Mouse (Mus musculus): Measurements from ENCODE around the gene Isg15. TPM values are rescaled to one million over a fixed set of nuclear protein-coding genes. Genes with fewer than 3 reads are reported as not detected.

The Isg15 gene
- polyA plus RNA-seq, 1 experiment from 2014 or later, result 0.47 TPM

DNA sequence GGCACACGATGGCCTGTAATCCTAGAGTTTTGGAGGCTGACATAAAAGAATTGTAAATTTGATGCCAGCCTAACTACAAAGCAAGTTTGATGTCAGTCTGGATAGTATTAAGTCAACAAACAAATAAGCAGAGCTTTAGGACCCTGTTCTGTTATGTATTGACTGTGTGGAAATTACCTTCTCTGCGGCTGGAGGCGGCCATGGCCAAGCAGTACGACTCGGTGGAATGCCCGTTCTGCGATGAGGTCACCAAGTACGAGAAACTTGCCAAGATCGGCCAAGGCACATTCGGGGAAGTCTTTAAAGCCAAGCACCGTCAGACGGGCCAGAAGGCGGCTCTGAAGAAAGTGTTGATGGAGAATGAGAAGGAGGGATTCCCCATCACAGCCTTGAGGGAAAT, 12.5 kb upstream of the Isg15 start:
- WGBS, result 90% methylated on average over 13 of the region's 13 CpGs

DNA sequence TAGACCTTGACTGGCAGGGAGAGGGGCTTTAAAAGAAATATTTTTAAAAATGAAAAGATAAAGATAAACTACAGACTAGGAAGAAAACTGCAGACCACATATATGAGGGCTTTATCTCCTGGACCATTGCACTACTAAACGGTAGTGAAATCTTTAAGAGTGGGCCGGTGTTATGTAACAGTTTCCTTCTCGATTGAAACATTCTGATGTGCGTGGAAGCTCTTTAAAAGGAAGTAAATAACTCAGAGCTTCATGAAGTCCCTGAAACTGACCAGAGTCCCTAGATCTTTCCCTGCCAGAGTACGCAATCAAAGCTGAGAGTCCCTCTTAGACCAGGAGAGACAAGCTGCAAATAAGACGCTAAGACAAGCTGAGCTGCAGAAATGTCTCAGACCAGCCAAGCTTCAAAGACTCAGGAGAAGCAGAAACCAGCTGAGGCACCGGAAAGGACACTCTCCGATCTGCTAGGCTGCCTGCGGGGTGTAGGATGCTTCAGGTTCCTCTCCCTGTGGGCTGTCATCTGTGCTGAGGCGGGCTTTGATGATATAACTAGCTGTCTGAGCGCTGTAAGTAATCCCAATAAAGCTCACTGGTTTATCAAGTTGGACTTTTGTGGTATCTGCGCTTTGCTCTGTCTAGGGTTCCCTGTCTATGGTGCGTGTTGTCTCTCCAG, 9.5 kb upstream of the Isg15 start:
- no peak overlapping the region for H3K4me3 ChIP-seq (ENCODE audit: low read depth, low read length)
- no peak overlapping the region for H3K9ac ChIP-seq (ENCODE audit: low read depth, low read length)
- no peak for ATAC-seq (replicated peaks; ENCODE audit: low FRiP score)
- peaks cover 2% of the 10 kb centered on the region for H3K27me3 ChIP-seq (replicated peaks; ENCODE audit: control insufficient read depth, insufficient read depth, low read length)
- H3K4me2 ChIP-seq, result no peak overlapping the region
- WGBS, result 66% methylated on average over 13 of the region's 13 CpGs
- no peak for DNase-seq (ENCODE audit: low spot score)
- no peaks in the 10 kb centered on the region for H3K9me3 ChIP-seq (ENCODE audit: control insufficient read depth, low read length)
- H3K4me1 ChIP-seq (replicated peaks; ENCODE audit: control insufficient read depth, insufficient read depth, low read length), result no peaks in the 10 kb centered on the region
- H3K36me3 ChIP-seq (ENCODE audit: control insufficient read depth, insufficient read depth, low read length), result no peaks in the 10 kb centered on the region
- no peak overlapping the region for H3K27ac ChIP-seq (ENCODE audit: low read depth, low read length)

More for the DNA sequence above, 12.5 kb upstream of the Isg15 start:
- Histone ChIP-seq H3K4me2 (no peak overlapping the region), H3K9me3 (ENCODE audit: control insufficient read depth, low read length) (no peaks in the 10 kb centered on the region), H3K4me3 (ENCODE audit: low read depth, low read length) (no peak overlapping the region), H3K27ac (ENCODE audit: low read depth, low read length) (no peak overlapping the region), H3K27me3 (replicated peaks; ENCODE audit: control insufficient read depth, insufficient read depth, low read length) (no peaks in the 10 kb centered on the region; the same call in 1 of the 2 replicates), H3K36me3 (ENCODE audit: control insufficient read depth, insufficient read depth, low read length) (no peaks in the 10 kb centered on the region), H3K9ac (ENCODE audit: low read depth, low read length) (no peak overlapping the region), H3K4me1 (replicated peaks; ENCODE audit: control insufficient read depth, insufficient read depth, low read length) (no peaks in the 10 kb centered on the region)
- ATAC-seq (replicated peaks; ENCODE audit: low FRiP score) (no peak), DNase-seq (ENCODE audit: low spot score) (no peak)

DNA sequence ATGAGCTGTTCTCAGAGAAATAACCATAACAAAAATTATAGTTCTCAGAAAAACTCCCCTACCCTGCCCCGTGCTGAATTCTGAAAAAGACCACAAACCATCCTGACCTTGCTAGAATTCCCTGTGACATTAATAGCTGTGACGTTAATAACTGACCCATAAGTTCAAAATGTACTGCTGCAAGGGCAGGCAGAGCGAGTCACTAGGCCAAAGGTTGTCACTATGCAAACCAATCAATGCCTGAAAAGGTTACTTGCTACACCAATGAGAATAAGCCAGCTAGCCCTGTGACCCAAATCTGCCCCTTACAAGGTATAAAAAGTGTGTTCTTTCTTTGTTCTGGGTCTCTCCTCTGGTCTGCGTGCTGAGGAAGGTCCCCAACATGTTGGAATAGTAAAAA, 8.3 kb upstream of the Isg15 start:
- Histone ChIP-seq H3K27me3 (replicated peaks; ENCODE audit: control insufficient read depth, insufficient read depth, low read length) (peaks cover 14% of the 10 kb centered on the region), H3K4me2 (no peak overlapping the region), H3K9me3 (ENCODE audit: control insufficient read depth, low read length) (no peaks in the 10 kb centered on the region), H3K4me3 (ENCODE audit: low read depth, low read length) (no peak overlapping the region), H3K27ac (ENCODE audit: low read depth, low read length) (no peak overlapping the region), H3K9ac (ENCODE audit: low read depth, low read length) (no peak overlapping the region), H3K36me3 (ENCODE audit: control insufficient read depth, insufficient read depth, low read length) (no peaks in the 10 kb centered on the region), H3K4me1 (replicated peaks; ENCODE audit: control insufficient read depth, insufficient read depth, low read length) (no peaks in the 10 kb centered on the region)
- ATAC-seq (replicated peaks; ENCODE audit: low FRiP score) (no peak), DNase-seq (ENCODE audit: low spot score) (no peak)
- 79% methylated on average over 4 of the region's 4 CpGs for WGBS

DNA sequence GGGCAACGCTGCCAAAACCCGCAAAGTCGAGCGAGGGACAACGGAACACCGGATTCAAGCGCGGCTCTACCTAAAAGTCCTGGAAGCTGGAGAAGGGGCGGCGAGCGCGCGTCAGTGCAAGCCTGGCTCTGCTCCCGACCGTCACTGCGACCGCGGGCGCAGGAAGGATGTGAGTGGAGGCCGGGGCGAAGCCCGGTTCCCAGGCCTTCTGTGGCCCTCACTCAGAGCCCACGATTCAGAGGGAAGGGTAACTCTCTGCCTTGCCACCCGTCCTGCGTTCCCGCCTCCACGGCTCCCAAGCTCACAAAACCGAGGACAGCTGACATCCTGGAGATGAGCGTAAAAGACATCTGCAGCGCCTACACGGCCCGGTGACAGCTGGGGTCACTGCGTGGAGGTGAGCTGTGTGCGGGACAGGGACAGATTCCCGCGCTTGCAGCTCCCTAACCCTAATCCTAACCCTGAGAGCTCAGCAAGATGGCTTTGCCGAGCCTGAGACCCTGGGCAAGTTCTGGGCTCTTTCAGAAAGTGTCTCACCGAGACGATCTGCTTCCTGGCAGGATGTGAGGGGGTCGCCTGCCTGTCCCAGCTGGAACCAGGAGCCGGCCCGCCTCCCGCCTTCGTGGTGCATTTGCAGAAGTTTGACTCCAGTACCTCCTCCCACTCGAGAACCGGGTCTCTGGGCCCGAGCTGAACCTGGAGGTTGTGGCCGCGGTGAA, 3.0 kb upstream of the Isg15 start:
- peak; percentile 71 for DNase-seq (ENCODE audit: low spot score)
- peak; percentile 20 for ATAC-seq (replicated peaks; ENCODE audit: low FRiP score)
- Histone ChIP-seq H3K27me3 (replicated peaks; ENCODE audit: control insufficient read depth, insufficient read depth, low read length) (peaks cover 26% of the 10 kb centered on the region), H3K9ac (ENCODE audit: low read depth, low read length) (peak overlapping the region; percentile 53), H3K36me3 (ENCODE audit: control insufficient read depth, insufficient read depth, low read length) (no peaks in the 10 kb centered on the region), H3K4me3 (ENCODE audit: low read depth, low read length) (peak overlapping the region; percentile 56), H3K4me1 (replicated peaks; ENCODE audit: control insufficient read depth, insufficient read depth, low read length) (peaks cover 10% of the 10 kb centered on the region), H3K9me3 (ENCODE audit: control insufficient read depth, low read length) (no peaks in the 10 kb centered on the region), H3K4me2 (peak overlapping the region; percentile 85), H3K27ac (ENCODE audit: low read depth, low read length) (no peak overlapping the region)
- under 1% methylated on average over 49 of the region's 49 CpGs for WGBS

DNA sequence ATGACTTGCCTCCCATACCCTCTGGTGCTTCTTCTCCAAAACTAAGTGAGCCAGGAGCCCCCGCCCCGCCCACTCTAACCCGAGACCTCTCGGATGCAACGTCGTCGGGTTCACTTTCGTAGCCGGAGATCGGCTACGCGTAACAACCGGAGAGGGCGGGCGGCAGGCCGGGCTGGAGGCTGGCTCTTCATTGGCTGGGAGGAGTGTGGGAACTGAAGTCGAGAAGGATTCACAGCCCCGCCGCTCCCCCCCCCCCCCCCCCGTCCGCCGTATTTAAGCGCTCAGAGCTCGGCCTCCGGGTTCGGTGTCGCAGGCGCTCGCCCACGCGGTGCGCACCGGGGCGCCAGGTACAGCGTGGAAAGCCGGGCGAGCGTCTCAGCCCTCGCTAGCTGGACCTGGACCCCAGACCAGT, 2.4 kb upstream of the Isg15 start, which contains the start of gene AW011738:
AW011738 (plus strand) TSS at position 304 of the 412 bp plus-strand sequence.
- Histone ChIP-seq H3K4me3 (ENCODE audit: low read depth, low read length) (peak within 1 kb of the TSS; percentile 56), H3K4me1 (replicated peaks; ENCODE audit: control insufficient read depth, insufficient read depth, low read length) (peaks cover 10% of the 10 kb centered on the region), H3K27ac (ENCODE audit: low read depth, low read length) (peak within 1 kb of the TSS; percentile 67), H3K4me2 (peak within 1 kb of the TSS; percentile 85), H3K9ac (ENCODE audit: low read depth, low read length) (peak within 1 kb of the TSS; percentile 53), H3K36me3 (ENCODE audit: control insufficient read depth, insufficient read depth, low read length) (no peaks in the 10 kb centered on the region), H3K9me3 (ENCODE audit: control insufficient read depth, low read length) (no peaks in the 10 kb centered on the region), H3K27me3 (replicated peaks; ENCODE audit: control insufficient read depth, insufficient read depth, low read length) (peaks cover 26% of the 10 kb centered on the region)
- under 1% methylated on average over 34 of the region's 39 CpGs for WGBS
- ATAC-seq (replicated peaks; ENCODE audit: low FRiP score) (peak; percentile 69), DNase-seq (ENCODE audit: low spot score) (peak; percentile 81)

DNA sequence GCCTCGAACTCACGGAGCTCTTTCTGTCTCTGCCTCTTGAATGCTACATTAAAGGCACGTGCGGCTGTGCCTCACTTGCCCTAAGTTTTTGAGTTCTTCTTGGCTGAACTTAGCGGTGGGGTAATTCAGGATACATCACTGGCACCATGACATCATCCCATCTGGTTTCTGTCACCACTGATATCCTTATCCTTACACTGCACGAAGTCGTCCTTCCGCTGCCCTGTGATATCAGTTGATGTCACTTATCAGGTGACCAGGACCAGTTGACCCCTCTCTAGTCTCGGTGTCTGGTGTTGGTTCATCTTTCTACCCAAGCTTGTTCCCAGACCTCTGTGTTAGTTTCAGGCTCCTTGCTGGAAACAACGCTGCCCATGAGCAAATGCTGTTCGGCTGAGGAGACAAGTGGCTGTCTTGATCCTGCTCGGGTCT, 1.9 kb upstream of the Isg15 start:
- Histone ChIP-seq H3K9me3 (ENCODE audit: control insufficient read depth, low read length) (no peaks in the 10 kb centered on the region), H3K36me3 (ENCODE audit: control insufficient read depth, insufficient read depth, low read length) (no peaks in the 10 kb centered on the region), H3K9ac (ENCODE audit: low read depth, low read length) (peak overlapping the region; percentile 53), H3K27ac (ENCODE audit: low read depth, low read length) (peak overlapping the region; percentile 67), H3K4me2 (peak overlapping the region; percentile 85), H3K4me3 (ENCODE audit: low read depth, low read length) (peak overlapping the region; percentile 56), H3K27me3 (replicated peaks; ENCODE audit: control insufficient read depth, insufficient read depth, low read length) (peaks cover 26% of the 10 kb centered on the region), H3K4me1 (replicated peaks; ENCODE audit: control insufficient read depth, insufficient read depth, low read length) (peaks cover 10% of the 10 kb centered on the region)
- DNase-seq (ENCODE audit: low spot score) (no peak), ATAC-seq (replicated peaks; ENCODE audit: low FRiP score) (peak; percentile 78)
- 19% methylated on average over 12 of the region's 12 CpGs for WGBS

DNA sequence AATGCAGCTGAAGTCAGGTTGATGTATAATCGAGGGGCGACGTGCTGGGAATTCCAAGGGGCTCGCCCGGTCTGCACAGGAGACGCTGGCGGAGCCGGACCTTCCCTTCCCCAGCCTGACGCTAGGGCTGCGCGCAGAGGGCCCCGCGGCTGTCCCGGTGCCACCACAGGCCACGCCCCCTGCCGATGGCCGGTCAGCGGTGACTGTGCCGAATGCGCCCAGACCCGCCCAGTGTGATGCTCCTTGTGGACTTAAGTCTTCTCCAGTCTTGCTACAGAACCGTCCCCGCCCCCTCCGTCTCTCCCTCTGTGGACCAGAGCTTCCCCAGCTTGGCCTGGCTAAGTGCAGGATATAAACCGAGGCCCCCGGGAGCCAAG, 2.8 kb downstream of the Isg15 start:
- H3K27me3 ChIP-seq (replicated peaks; ENCODE audit: control insufficient read depth, insufficient read depth, low read length), result peaks cover 11% of the 10 kb centered on the region
- peak overlapping the region; percentile 92 for H3K4me2 ChIP-seq
- peak overlapping the region; percentile 88 for H3K4me3 ChIP-seq (ENCODE audit: low read depth, low read length)
- peak; percentile 82 for ATAC-seq (replicated peaks; ENCODE audit: low FRiP score)
- under 1% methylated on average over 26 of the region's 26 CpGs for WGBS
- H3K36me3 ChIP-seq (ENCODE audit: control insufficient read depth, insufficient read depth, low read length), result no peaks in the 10 kb centered on the region
- H3K9ac ChIP-seq (ENCODE audit: low read depth, low read length), result peak overlapping the region; percentile 63
- H3K9me3 ChIP-seq (ENCODE audit: control insufficient read depth, low read length), result no peaks in the 10 kb centered on the region
- H3K4me1 ChIP-seq (replicated peaks; ENCODE audit: control insufficient read depth, insufficient read depth, low read length), result peaks cover 38% of the 10 kb centered on the region
- peak; percentile 87 for DNase-seq (ENCODE audit: low spot score)
- peak overlapping the region; percentile 93 for H3K27ac ChIP-seq (ENCODE audit: low read depth, low read length)

DNA sequence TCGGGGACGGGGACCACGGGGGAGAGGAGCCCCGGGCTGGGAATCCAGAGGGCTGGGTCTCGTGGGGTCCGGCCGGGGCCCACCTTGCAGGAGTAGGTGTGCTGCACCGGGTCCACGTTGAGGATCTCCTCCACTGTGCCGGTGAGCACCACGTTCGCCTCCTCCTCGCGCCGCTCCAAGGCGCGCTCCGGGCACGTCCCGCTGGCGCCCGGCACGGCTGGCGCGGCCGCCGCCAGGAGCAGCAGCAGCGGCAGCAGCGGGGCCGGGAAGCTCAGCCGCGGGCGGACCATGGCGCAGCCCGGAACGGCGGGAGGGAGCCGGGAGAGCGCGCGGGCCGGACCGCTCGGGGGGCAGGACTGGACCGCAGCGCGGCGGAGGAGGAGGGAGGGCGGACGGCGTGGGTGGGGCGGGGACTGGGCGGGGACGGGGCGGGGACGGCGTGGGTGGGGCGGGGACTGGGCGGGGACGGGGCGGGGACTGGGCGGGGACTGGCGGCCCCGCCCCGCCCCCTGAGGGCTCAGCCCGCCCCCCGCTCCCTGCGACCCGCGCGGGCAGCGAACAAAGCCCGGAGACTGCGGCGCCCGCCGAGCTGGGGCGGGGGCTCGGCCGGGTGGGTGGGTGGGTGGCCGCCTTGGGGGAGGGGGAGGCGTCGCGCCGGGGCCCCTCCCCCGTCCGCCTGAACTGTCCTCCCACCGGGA, 3.3 kb downstream of the Isg15 start, which contains the start of gene Agrn:
Agrn (minus strand) TSS at position 358 of the 698 bp plus-strand sequence.
- DNase-seq (ENCODE audit: low spot score) (peak; percentile 79), ATAC-seq (replicated peaks; ENCODE audit: low FRiP score) (peak; percentile 77)
- Histone ChIP-seq H3K36me3 (ENCODE audit: control insufficient read depth, insufficient read depth, low read length) (no peaks in the 10 kb centered on the region), H3K9me3 (ENCODE audit: control insufficient read depth, low read length) (no peaks in the 10 kb centered on the region), H3K27ac (ENCODE audit: low read depth, low read length) (peak within 1 kb of the TSS; percentile 93), H3K9ac (ENCODE audit: low read depth, low read length) (peak within 1 kb of the TSS; percentile 82), H3K4me2 (peak within 1 kb of the TSS; percentile 99), H3K4me3 (ENCODE audit: low read depth, low read length) (peak within 1 kb of the TSS; percentile 88), H3K4me1 (replicated peaks; ENCODE audit: control insufficient read depth, insufficient read depth, low read length) (peaks cover 38% of the 10 kb centered on the region), H3K27me3 (replicated peaks; ENCODE audit: control insufficient read depth, insufficient read depth, low read length) (peaks cover 8% of the 10 kb centered on the region)
- under 1% methylated on average over 39 of the region's 88 CpGs for WGBS
